8 mouse cellular contexts compared by ENCODE assay signal in the genomic region with DNA sequence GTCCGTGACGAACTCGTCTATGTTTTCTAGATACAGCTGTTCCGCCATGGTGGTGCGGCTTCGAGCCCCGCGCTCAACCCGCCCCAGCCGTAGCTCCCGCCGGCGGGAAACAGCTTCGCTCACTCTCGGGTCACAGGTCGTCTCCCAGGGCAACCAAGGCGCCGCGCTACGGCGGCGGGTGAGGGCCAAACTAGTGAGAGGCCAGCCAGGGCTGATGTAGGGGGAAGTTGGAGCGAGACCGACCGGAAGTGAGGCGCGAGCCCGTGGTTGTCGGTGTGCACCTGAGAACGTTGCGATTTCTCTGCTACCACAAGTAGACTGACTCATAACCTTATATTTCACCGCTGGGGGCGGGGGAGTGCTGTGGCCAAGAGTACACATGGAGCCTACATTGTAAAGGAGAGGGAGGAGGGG. TPM values are rescaled to one million over a fixed set of nuclear protein-coding genes. Genes with fewer than 3 reads are reported as not detected.
DNase-seq lines count a peak whose midpoint lies in the region; ATAC-seq lines count a peak whose summit lies in the region.

A gene (minus strand): TSS at position 190 of the 414 bp plus-strand sequence.

- peak within 1 kb of the TSS; percentile 94 for H3K27ac ChIP-seq in lung, embryonic 16.5 days (ENCODE audit: low read length)

- ATAC-seq in hematopoietic stem cell, adult 5-6 weeks (replicated peaks in 1 of 2; ENCODE audit: insufficient read depth in 1 of 2, low FRiP score in 2 of 2, low TSS enrichment in 1 of 2, low read depth in 1 of 2, poor library complexity in 2 of 2, severe bottlenecking in 2 of 2): peak; percentile 91 to 95
- peak; percentile 97 for ATAC-seq in lung, embryonic 16.5 days (ENCODE audit: low read depth)

- no peaks in the 10 kb centered on the region for H3K27me3 ChIP-seq in lung, embryonic 16.5 days (ENCODE audit: control insufficient read depth, insufficient read depth, low read depth, low read length)

- under 1% methylated on average over 33 of the region's 33 CpGs for WGBS in lung, embryonic 16.5 days

- no peaks in the 10 kb centered on the region for H3K9me3 ChIP-seq in lung, embryonic 16.5 days (ENCODE audit: control insufficient read depth, low read length)

- peak within 1 kb of the TSS; percentile 90 for H3K9ac ChIP-seq in lung, embryonic 16.5 days (ENCODE audit: low read length)

- peak within 1 kb of the TSS; percentile 79 for H3K4me2 ChIP-seq in lung, embryonic 16.5 days (ENCODE audit: low read depth, low read length)

- peaks cover 8% of the 10 kb centered on the region for H3K36me3 ChIP-seq in lung, embryonic 16.5 days (ENCODE audit: control insufficient read depth, insufficient read depth, low read length)

- 0 out of 2 replicates have a peak, but pooled peaks cover 5% of the 10 kb centered on the region for H3K4me1 ChIP-seq in lung, embryonic 16.5 days (replicated peaks; ENCODE audit: control insufficient read depth, insufficient read depth, low read length)

- peak; percentile 93 for DNase-seq in MEL-GATA-1-ER (ENCODE audit: extremely low read depth, low read depth)
- DNase-seq in cerebellum, adult 8-10 months: peak; percentile 99
- peak; percentile 99 for DNase-seq in forelimb bud, embryonic 11.5 days (ENCODE audit: low read depth, low spot score)
- DNase-seq in layer of hippocampus, adult 9-10 months (ENCODE audit: low spot score): peak; percentile 98
- peak; percentile 100 for DNase-seq in ovary, postnatal 10 days (ENCODE audit: low spot score)
- peak; percentile 98 for DNase-seq in thymus, postnatal 10 days (ENCODE audit: low spot score in 2 of 2)

- H3K4me3 ChIP-seq in lung, embryonic 16.5 days (ENCODE audit: low read length): peak within 1 kb of the TSS; percentile 87

RNA-seq across cellular contexts. Expression of the gene that starts here (rescaled TPM):
- 118 and 147 TPM in 2 replicates for total RNA-seq in hematopoietic stem cell, adult 5-6 weeks (2017)
- 57.0 and 58.7 TPM in 2 replicates for polyA plus RNA-seq in lung, embryonic 16.5 days (2015; fragmentation: Nextera tagmentation; extraction: Ambion mirVana)

Comparison
In these comparisons a context has a peak if more than half of its experiments do, and no peak if none do; other contexts are left out.
1. Peak in every context shown above with its lines: DNase-seq, ATAC-seq, H3K4me3 ChIP-seq and H3K27ac ChIP-seq.